Mouse (Mus musculus) kidney, postnatal 0 days (tissue): ENCODE results near the gene Csnk2a1. TPM values are rescaled to one million over a fixed set of nuclear protein-coding genes. Genes with fewer than 3 reads are reported as not detected.
"Not testable (repeated sequence)": the region's sequence is repeated elsewhere in the genome, so short reads cannot be mapped to it uniquely, and the experiment has no call there.

Source experiments
- ATAC-seq: fragments of 200-750 bp; cut with Nextera tagmentation; replicated peaks from 2 replicates; pipeline ENCODE4 v1.8.0; 2017; ENCODE audit warnings: low read depth, moderate number of reproducible peaks, moderate TSS enrichment, moderate library complexity; ENCODE audit not compliant: low FRiP score
- DNase-seq: peaks from one replicate; pipeline ENCODE4 v3.0.0-alpha.2; 2016; ENCODE audit warnings: low spot score
- H3K27ac ChIP-seq: fragments of 300-500 bp; sonication (generic); 2 replicates; pipeline ENCODE4 v1.5.1; 2014; ENCODE audit warnings: mild to moderate bottlenecking
- H3K27me3 ChIP-seq: fragments of 300-500 bp; sonication (generic); 2 replicates; pipeline ENCODE4 v1.6.1; 2014; ENCODE audit warnings: low read length, mixed read lengths; ENCODE audit not compliant: insufficient read depth
- H3K36me3 ChIP-seq: fragments of 300-500 bp; sonication (generic); 2 replicates; pipeline ENCODE4 v1.6.1; 2014; ENCODE audit warnings: low read length, mixed read lengths; ENCODE audit not compliant: insufficient read depth
- H3K4me1 ChIP-seq: fragments of 300-500 bp; sonication (generic); replicated peaks from 2 replicates; pipeline ENCODE4 v1.6.1; 2014; ENCODE audit warnings: antibody characterized with exemption, low read length, mixed read lengths; ENCODE audit not compliant: insufficient read depth
- H3K4me2 ChIP-seq: fragments of 300-500 bp; sonication (generic); 2 replicates; pipeline ENCODE4 v1.6.1; 2014; ENCODE audit warnings: mild to moderate bottlenecking, low read length, moderate library complexity, mixed read lengths
- H3K4me3 ChIP-seq: fragments of 300-500 bp; sonication (generic); replicated peaks from 2 replicates; pipeline ENCODE4 v1.5.1; 2014; ENCODE audit warnings: low read depth, low read length
- H3K9ac ChIP-seq: fragments of 300-500 bp; sonication (generic); 2 replicates; pipeline ENCODE4 v1.6.1; 2014; ENCODE audit warnings: low read depth, low read length
- H3K9me3 ChIP-seq: fragments of 300-500 bp; sonication (generic); replicated peaks from 2 replicates; pipeline ENCODE4 v1.6.1; 2016; ENCODE audit warnings: low read length, inconsistent platforms, mixed read lengths
- CTCF ChIP-seq: IDR thresholded peaks from 2 replicates; pipeline ENCODE4 v1.5.1; 2016; ENCODE audit warnings: antibody characterized with exemption, low read depth, mild to moderate bottlenecking, moderate library complexity
- WGBS: fragments of 180-500 bp; shearing (Covaris S2); extraction: QIAGEN DNeasy Blood & Tissue Kit; methylation state at CpG from one replicate; pipeline ENCODE4 v1.1.7; 2014; 5-methylcytosine and 5-hydroxymethylcytosine counted together
- polyA plus RNA-seq: library from polyadenylated mRNA; unstranded; fragments of >200 nt; fragmentation: Nextera tagmentation; extraction: Ambion mirVana; gene quantifications from 2 replicates; pipeline ENCODE4 v1.2.1, GENCODE M21; 2015

Gene Csnk2a1
- polyA plus RNA-seq, 1 experiment from 2014 or later: 83.1 TPM

DNA sequence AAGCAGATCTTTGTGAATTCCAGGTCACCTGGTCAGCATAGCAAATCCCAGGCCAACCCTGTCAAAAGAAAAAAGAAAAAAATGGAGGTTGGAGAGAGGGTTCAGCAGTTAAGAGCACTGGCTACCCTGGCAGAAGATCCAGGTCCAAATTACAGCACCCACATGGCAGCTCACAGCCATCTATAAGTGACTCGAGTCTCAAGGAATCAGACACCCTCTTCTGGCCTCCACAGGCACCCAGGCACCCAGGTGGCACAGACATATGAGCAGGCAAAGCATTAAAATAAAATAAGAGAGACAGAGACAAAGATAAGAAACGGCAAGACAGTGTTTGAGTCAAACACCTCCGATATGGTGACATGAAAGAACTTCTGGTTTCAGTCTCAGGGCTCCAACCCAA lies 29.7 kb upstream of the Csnk2a1 start:
- 29% methylated on average over 3 of the region's 3 CpGs for WGBS
- Histone ChIP-seq H3K36me3 (no peaks in the 10 kb centered on the region), H3K4me3 (no peak overlapping the region), H3K4me2 (no peak overlapping the region), H3K9me3 (no peaks in the 10 kb centered on the region), H3K9ac (no peak overlapping the region), H3K4me1 (no peaks in the 10 kb centered on the region), H3K27me3 (no peaks in the 10 kb centered on the region), H3K27ac (no peak overlapping the region)
- ATAC-seq (no peak; the same call in 1 of the 2 replicates), DNase-seq (no peak)
- no peak for TF ChIP-seq CTCF

DNA sequence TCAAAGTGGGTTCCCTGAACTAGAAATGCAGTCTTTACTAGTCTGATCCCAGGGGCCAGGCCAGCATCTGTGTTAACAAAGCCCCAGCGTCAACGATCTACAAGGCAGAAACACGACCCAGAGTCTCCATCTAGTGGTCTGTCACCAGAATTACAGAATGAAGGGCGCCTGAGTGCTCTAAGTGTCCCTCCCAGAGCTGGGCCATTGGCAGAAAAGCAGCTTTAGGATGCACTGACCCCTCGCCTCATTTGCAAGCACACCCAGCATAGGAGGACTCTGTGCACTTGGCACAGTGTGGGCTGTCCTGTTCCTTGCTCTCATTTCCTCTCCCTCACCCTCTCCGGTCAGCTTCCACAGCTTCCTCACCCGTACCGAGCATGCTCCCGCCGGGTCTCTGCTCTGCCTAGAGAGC lies 29.3 kb upstream of the Csnk2a1 start:
- H3K4me2 ChIP-seq: no peak overlapping the region
- ATAC-seq (peak; percentile 72; the same call in 1 of the 2 replicates), DNase-seq (peak; percentile 94)
- no peak overlapping the region for H3K27ac ChIP-seq
- WGBS: 47% methylated on average over 10 of the region's 10 CpGs
- no peaks in the 10 kb centered on the region for H3K4me1 ChIP-seq
- no peaks in the 10 kb centered on the region for H3K9me3 ChIP-seq
- no peaks in the 10 kb centered on the region for H3K27me3 ChIP-seq
- no peaks in the 10 kb centered on the region for H3K36me3 ChIP-seq
- peak; percentile 93 for TF ChIP-seq CTCF
- no peak overlapping the region for H3K4me3 ChIP-seq
- no peak overlapping the region for H3K9ac ChIP-seq

DNA sequence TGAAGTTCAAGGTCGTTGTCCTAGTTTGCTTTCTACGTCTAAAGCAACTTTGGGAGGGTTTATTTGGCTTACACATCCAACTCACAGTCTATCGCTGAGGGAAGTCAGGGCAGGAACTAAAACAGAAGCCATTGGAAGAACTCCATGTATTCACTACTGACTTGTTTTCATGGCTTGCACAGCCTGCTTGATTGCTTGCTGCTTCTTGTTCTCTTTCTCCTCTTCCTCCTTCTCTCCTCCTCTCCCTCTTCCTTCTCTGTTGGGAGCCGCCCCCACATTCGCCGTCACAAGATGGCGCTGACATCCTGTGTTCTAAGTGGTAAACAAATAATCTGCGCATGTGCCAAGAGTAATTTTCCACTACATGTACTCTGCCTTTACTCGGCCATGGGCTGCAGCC lies 20.5 kb upstream of the Csnk2a1 start:
- not testable (repeated sequence) for ATAC-seq, H3K9me3 ChIP-seq, H3K4me1 ChIP-seq, DNase-seq, H3K4me3 ChIP-seq, H3K9ac ChIP-seq, H3K36me3 ChIP-seq, H3K27ac ChIP-seq, H3K4me2 ChIP-seq, H3K27me3 ChIP-seq
- 89% methylated on average over 7 of the region's 9 CpGs for whole genome bisulfite sequencing

DNA sequence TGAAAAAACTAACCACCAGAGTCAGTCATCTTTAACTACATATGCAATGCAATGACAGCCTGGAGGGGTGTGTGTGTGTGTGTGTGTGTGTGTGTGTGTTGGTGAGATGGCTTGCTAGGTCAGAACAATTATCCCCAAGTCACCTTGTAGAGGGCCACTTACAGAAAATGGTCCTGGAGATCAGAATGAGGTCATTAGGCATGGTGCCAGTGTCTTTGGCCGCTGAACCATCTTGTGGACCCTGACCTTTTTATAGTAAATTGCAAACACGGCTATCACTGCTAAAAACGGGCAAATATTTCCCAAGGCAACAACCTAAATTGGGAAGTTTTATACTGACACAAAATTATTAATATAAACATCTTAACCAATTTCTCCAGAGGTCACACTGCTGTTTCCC lies 14.8 kb upstream of the Csnk2a1 start:
- no peaks in the 10 kb centered on the region for H3K4me1 ChIP-seq
- no peaks in the 10 kb centered on the region for H3K36me3 ChIP-seq
- no peak for ATAC-seq
- H3K9ac ChIP-seq: no peak overlapping the region
- H3K27me3 ChIP-seq: no peaks in the 10 kb centered on the region
- H3K4me3 ChIP-seq: no peak overlapping the region
- H3K27ac ChIP-seq: no peak overlapping the region
- H3K4me2 ChIP-seq: no peak overlapping the region
- 64% methylated on average over 3 of the region's 3 CpGs for WGBS
- no peak for DNase-seq
- H3K9me3 ChIP-seq: no peaks in the 10 kb centered on the region
- no peak for TF ChIP-seq CTCF

DNA sequence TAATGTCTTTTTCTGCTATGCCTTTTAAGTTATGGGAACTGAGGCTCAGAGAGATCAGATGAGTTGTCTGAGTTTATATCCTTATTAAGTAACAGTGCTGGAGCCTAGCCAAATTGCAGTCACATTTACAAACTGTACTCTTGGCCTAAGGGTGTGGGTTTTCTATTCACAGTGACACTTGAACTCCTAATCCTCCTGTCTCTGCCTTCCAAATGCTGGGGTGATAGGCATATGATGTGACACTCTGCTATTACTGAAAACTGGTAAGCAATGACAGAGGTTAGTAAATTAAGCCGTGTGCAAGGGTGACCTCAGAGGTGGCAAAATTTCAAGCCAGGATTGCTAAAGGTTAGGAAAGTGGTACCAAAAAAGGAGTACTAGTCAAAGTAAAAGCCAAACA lies 9.7 kb upstream of the Csnk2a1 start:
- no peak overlapping the region for H3K4me2 ChIP-seq
- ATAC-seq: no peak
- H3K9ac ChIP-seq: no peak overlapping the region
- no peak for DNase-seq
- no peaks in the 10 kb centered on the region for H3K36me3 ChIP-seq
- no peaks in the 10 kb centered on the region for H3K4me1 ChIP-seq
- WGBS: 63% methylated on average over 1 of the region's 1 CpGs
- no peaks in the 10 kb centered on the region for H3K27me3 ChIP-seq
- no peaks in the 10 kb centered on the region for H3K9me3 ChIP-seq
- no peak overlapping the region for H3K27ac ChIP-seq
- TF ChIP-seq CTCF: no peak
- H3K4me3 ChIP-seq: no peak overlapping the region

DNA sequence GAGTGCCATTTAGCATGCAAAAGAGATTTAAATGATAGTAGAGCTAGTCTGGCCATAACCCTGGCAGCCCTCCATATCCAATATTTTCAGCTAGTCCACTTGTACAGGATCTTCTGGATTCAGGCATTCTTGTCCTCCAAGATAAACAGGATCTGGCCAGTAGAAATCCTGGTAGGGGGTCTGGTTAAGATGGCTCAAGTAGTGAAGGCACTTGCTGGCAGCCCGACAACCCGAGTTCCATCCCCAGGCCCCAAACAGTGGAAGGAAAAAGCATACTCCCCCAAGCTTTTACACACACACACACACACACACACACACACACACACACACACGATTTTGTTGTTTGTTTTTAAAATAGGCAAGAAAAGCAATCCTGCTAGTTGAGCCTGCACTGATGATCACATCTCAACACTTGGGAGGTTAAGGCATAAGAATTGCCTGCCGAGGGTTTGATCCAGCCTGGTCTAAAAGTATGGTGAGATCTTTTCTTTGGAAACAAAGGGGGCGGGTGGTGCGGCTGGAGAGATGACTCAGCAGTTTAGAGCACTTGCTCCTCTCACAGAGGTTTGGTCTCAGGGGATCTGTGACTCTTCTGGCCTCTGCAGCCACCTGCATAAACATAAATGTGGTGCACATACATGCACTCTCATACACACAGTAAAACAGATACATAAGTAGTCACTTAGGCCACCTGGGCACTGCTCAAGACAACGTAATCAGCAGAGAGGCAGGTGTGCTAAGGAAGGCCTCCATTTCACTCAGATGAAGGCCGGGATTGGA lies 2.9 kb upstream of the Csnk2a1 start:
- Histone ChIP-seq H3K36me3 (no peaks in the 10 kb centered on the region), H3K27me3 (no peaks in the 10 kb centered on the region), H3K4me1 (peaks cover 4% of the 10 kb centered on the region; the same call in 1 of the 2 replicates), H3K4me3 (no peak overlapping the region), H3K27ac (no peak overlapping the region), H3K9ac (no peak overlapping the region), H3K4me2 (no peak overlapping the region), H3K9me3 (no peaks in the 10 kb centered on the region)
- no peak for ATAC-seq
- DNase-seq: no peak
- no peak for TF ChIP-seq CTCF
- 65% methylated on average over 8 of the region's 8 CpGs for WGBS

DNA sequence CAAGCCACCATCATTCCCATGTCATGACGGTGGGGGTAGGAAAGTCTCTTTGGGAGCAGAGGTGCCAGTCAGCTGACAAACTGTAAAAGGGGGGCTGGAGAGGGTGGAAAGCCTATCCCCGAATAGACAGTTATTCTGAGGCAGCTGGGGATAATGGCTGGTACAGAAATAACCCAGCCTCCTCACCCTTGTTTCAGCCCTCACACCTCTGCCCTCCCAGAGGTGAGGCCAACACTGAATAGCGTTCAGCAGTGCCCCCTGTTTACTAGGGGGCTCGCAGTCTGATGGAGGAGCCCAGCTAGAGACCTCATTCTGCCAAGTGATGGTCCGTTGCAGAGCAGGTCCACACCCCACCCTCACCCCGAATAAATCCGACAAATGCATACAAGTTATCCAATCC lies 1.1 kb upstream of the Csnk2a1 start:
- H3K27me3 ChIP-seq: no peaks in the 10 kb centered on the region
- TF ChIP-seq CTCF: no peak
- peaks cover 4% of the 10 kb centered on the region; the same call in 1 of the 2 replicates for H3K4me1 ChIP-seq
- H3K27ac ChIP-seq: no peak overlapping the region
- H3K36me3 ChIP-seq: no peaks in the 10 kb centered on the region
- no peaks in the 10 kb centered on the region for H3K9me3 ChIP-seq
- DNase-seq: no peak
- ATAC-seq: no peak
- no peak overlapping the region for H3K4me3 ChIP-seq
- H3K9ac ChIP-seq: no peak overlapping the region
- H3K4me2 ChIP-seq: no peak overlapping the region
- WGBS: 72% methylated on average over 7 of the region's 7 CpGs
